Mouse (Mus musculus) embryonic facial prominence, embryonic 12.5 days (tissue): Measurements from ENCODE around the gene Rab17. TPM values are rescaled to one million over a fixed set of nuclear protein-coding genes. Genes with fewer than 3 reads are reported as not detected.

ENCODE experiments used
- ATAC-seq: fragments of 200-750 bp; cut with Nextera tagmentation; 2 replicates; pipeline ENCODE4 v1.8.0; 2017; ENCODE audit not compliant: insufficient number of reproducible peaks, insufficient read depth, low FRiP score, low TSS enrichment
- H3K27ac ChIP-seq: fragments of 300-500 bp; sonication (generic); 2 replicates; pipeline ENCODE4 v1.5.1; 2016; ENCODE audit warnings: mild to moderate bottlenecking
- H3K27me3 ChIP-seq: fragments of 300-500 bp; sonication (generic); 2 replicates; pipeline ENCODE4 v1.6.1; 2016; ENCODE audit warnings: mild to moderate bottlenecking, moderate library complexity
- H3K36me3 ChIP-seq: fragments of 300-500 bp; sonication (generic); 2 replicates; pipeline ENCODE4 v1.6.1; 2016; ENCODE audit warnings: mild to moderate bottlenecking
- H3K4me1 ChIP-seq: fragments of 300-500 bp; sonication (generic); 2 replicates; pipeline ENCODE4 v1.6.1; 2016
- H3K4me2 ChIP-seq: fragments of 300-500 bp; sonication (generic); replicated peaks from 2 replicates; pipeline ENCODE4 v1.6.1; 2016; ENCODE audit warnings: mild to moderate bottlenecking, moderate library complexity
- H3K4me3 ChIP-seq: fragments of 300-500 bp; sonication (generic); 2 replicates; pipeline ENCODE4 v1.5.1; 2016; ENCODE audit warnings: mild to moderate bottlenecking
- H3K9ac ChIP-seq: fragments of 300-500 bp; sonication (generic); 2 replicates; pipeline ENCODE4 v1.6.1; 2016; ENCODE audit warnings: mild to moderate bottlenecking, moderate library complexity
- H3K9me3 ChIP-seq: fragments of 300-500 bp; sonication (generic); 2 replicates; pipeline ENCODE4 v1.6.1; 2016; ENCODE audit warnings: mild to moderate bottlenecking, moderate library complexity
- WGBS: fragments of 180-500 bp; shearing (Covaris S2); methylation state at CpG from one replicate; pipeline ENCODE4 v1.1.7; 2016; 5-methylcytosine and 5-hydroxymethylcytosine counted together
- polyA plus RNA-seq: library from polyadenylated mRNA; unstranded; fragments of >200 nt; fragmentation: Nextera tagmentation; extraction: Ambion mirVana; gene quantifications from 2 replicates; pipeline ENCODE4 v1.2.1, GENCODE M21; 2016

Rab17 gene
- 0.74 and 1.5 TPM in 2 replicates for polyA plus RNA-seq

GRCm38 (mm10) chr1:90969347-90969784, at the start of gene Rab17:
Rab17 (minus strand) TSS chr1:90969661.
- Histone ChIP-seq H3K27ac (0 out of 2 replicates have a peak within 1 kb of the TSS, but pooled peaks have one; percentile 11), H3K4me1 (peaks cover 33% of the 10 kb centered on the region), H3K4me3 (no peak within 1 kb of the TSS), H3K9ac (no peak within 1 kb of the TSS), H3K4me2 (0 out of 2 replicates have a peak within 1 kb of the TSS, but pooled peaks have one; percentile 15), H3K9me3 (no peaks in the 10 kb centered on the region), H3K27me3 (no peaks in the 10 kb centered on the region), H3K36me3 (no peaks in the 10 kb centered on the region)
- ATAC-seq: no peak
- 19% methylated on average over 9 of the region's 9 CpGs for WGBS

GRCm38 (mm10) chr1:91017111-91017758, 47.8 kb upstream of the Rab17 start:
- Histone ChIP-seq H3K27ac (no peak overlapping the region), H3K36me3 (no peaks in the 10 kb centered on the region), H3K9ac (no peak overlapping the region)

GRCm38 (mm10) chr1:91015571-91015970, 46.1 kb upstream of the Rab17 start:
- Histone ChIP-seq H3K4me2 (no peak overlapping the region), H3K9ac (no peak overlapping the region), H3K27ac (no peak overlapping the region), H3K36me3 (no peaks in the 10 kb centered on the region), H3K4me1 (peaks cover 19% of the 10 kb centered on the region), H3K27me3 (no peaks in the 10 kb centered on the region; the same call in 1 of the 2 replicates), H3K4me3 (no peak overlapping the region), H3K9me3 (no peaks in the 10 kb centered on the region)
- 82% methylated on average over 7 of the region's 7 CpGs for WGBS
- no peak for ATAC-seq

More at GRCm38 (mm10) chr1:91017111-91017758, 47.8 kb upstream of the Rab17 start:
- Histone ChIP-seq H3K4me1 (peaks cover 16% of the 10 kb centered on the region), H3K4me2 (peak overlapping the region; percentile 18), H3K27me3 (no peaks in the 10 kb centered on the region), H3K4me3 (no peak overlapping the region), H3K9me3 (no peaks in the 10 kb centered on the region)
- 20% methylated on average over 20 of the region's 20 CpGs for WGBS
- peak; percentile 76 for ATAC-seq

GRCm38 (mm10) chr1:91013803-91014202, 44.3 kb upstream of the Rab17 start:
- Histone ChIP-seq H3K27me3 (no peaks in the 10 kb centered on the region; the same call in 1 of the 2 replicates), H3K9ac (no peak overlapping the region), H3K27ac (no peak overlapping the region), H3K9me3 (no peaks in the 10 kb centered on the region), H3K4me3 (no peak overlapping the region), H3K4me1 (peaks cover 19% of the 10 kb centered on the region), H3K4me2 (no peak overlapping the region), H3K36me3 (no peaks in the 10 kb centered on the region)
- no peak for ATAC-seq
- WGBS: 59% methylated on average over 3 of the region's 3 CpGs

- ATAC-seq: no peak
- Histone ChIP-seq H3K4me3 (no peak overlapping the region), H3K9me3 (no peaks in the 10 kb centered on the region), H3K36me3 (no peaks in the 10 kb centered on the region), H3K4me2 (no peak overlapping the region), H3K9ac (no peak overlapping the region), H3K27me3 (no peaks in the 10 kb centered on the region; the same call in 1 of the 2 replicates), H3K4me1 (peaks cover 13% of the 10 kb centered on the region), H3K27ac (no peak overlapping the region)
- WGBS: 85% methylated on average over 3 of the region's 3 CpGs
Measured at GRCm38 (mm10) chr1:91011336-91011735, 41.9 kb upstream of the Rab17 start.

GRCm38 (mm10) chr1:91010716-91011115, 41.3 kb upstream of the Rab17 start:
- no peaks in the 10 kb centered on the region; the same call in 1 of the 2 replicates for H3K27me3 ChIP-seq
- H3K9me3 ChIP-seq: no peaks in the 10 kb centered on the region
- peaks cover 13% of the 10 kb centered on the region for H3K4me1 ChIP-seq
- no peak overlapping the region for H3K4me3 ChIP-seq
- 90% methylated on average over 2 of the region's 2 CpGs for WGBS
- ATAC-seq: no peak
- no peaks in the 10 kb centered on the region for H3K36me3 ChIP-seq
- H3K9ac ChIP-seq: no peak overlapping the region
- H3K27ac ChIP-seq: no peak overlapping the region
- no peak overlapping the region for H3K4me2 ChIP-seq

GRCm38 (mm10) chr1:91010216-91010615, 40.8 kb upstream of the Rab17 start:
- WGBS: 85% methylated on average over 7 of the region's 7 CpGs

GRCm38 (mm10) chr1:91009266-91009665, 39.8 kb upstream of the Rab17 start:
- Histone ChIP-seq H3K4me3 (no peak overlapping the region), H3K9me3 (no peaks in the 10 kb centered on the region), H3K27me3 (no peaks in the 10 kb centered on the region; the same call in 1 of the 2 replicates), H3K4me1 (peaks cover 11% of the 10 kb centered on the region), H3K9ac (no peak overlapping the region), H3K27ac (no peak overlapping the region), H3K4me2 (no peak overlapping the region), H3K36me3 (no peaks in the 10 kb centered on the region)
- 88% methylated on average over 6 of the region's 6 CpGs for WGBS
- no peak for ATAC-seq

More at GRCm38 (mm10) chr1:91010216-91010615, 40.8 kb upstream of the Rab17 start:
- Histone ChIP-seq H3K36me3 (no peaks in the 10 kb centered on the region), H3K4me1 (peaks cover 13% of the 10 kb centered on the region), H3K9ac (no peak overlapping the region), H3K27ac (no peak overlapping the region), H3K4me2 (no peak overlapping the region), H3K9me3 (no peaks in the 10 kb centered on the region), H3K27me3 (no peaks in the 10 kb centered on the region; the same call in 1 of the 2 replicates), H3K4me3 (no peak overlapping the region)
- ATAC-seq: no peak

GRCm38 (mm10) chr1:91008746-91009145, 39.3 kb upstream of the Rab17 start:
- H3K9ac ChIP-seq: no peak overlapping the region
- peaks cover 6% of the 10 kb centered on the region for H3K4me1 ChIP-seq
- H3K27me3 ChIP-seq: no peaks in the 10 kb centered on the region; the same call in 1 of the 2 replicates
- no peaks in the 10 kb centered on the region for H3K36me3 ChIP-seq
- no peak overlapping the region for H3K27ac ChIP-seq
- no peak overlapping the region for H3K4me2 ChIP-seq
- ATAC-seq: no peak
- 89% methylated on average over 9 of the region's 9 CpGs for WGBS
- H3K9me3 ChIP-seq: no peaks in the 10 kb centered on the region
- H3K4me3 ChIP-seq: no peak overlapping the region

GRCm38 (mm10) chr1:91008147-91008682, 38.8 kb upstream of the Rab17 start:
- no peak overlapping the region for H3K9ac ChIP-seq
- H3K27ac ChIP-seq: no peak overlapping the region
- H3K4me3 ChIP-seq: no peak overlapping the region
- H3K4me2 ChIP-seq: no peak overlapping the region
- H3K9me3 ChIP-seq: no peaks in the 10 kb centered on the region
- 91% methylated on average over 14 of the region's 14 CpGs for WGBS
- no peak for ATAC-seq
- H3K27me3 ChIP-seq: no peaks in the 10 kb centered on the region; the same call in 1 of the 2 replicates
- H3K4me1 ChIP-seq: peaks cover 3% of the 10 kb centered on the region; the same call in 1 of the 2 replicates
- no peaks in the 10 kb centered on the region for H3K36me3 ChIP-seq

GRCm38 (mm10) chr1:91006708-91007107, 37.2 kb upstream of the Rab17 start:
- Histone ChIP-seq H3K4me1 (peaks cover 3% of the 10 kb centered on the region; the same call in 1 of the 2 replicates), H3K9me3 (no peaks in the 10 kb centered on the region), H3K9ac (no peak overlapping the region), H3K4me2 (no peak overlapping the region), H3K27ac (no peak overlapping the region), H3K36me3 (no peaks in the 10 kb centered on the region), H3K27me3 (no peaks in the 10 kb centered on the region; the same call in 1 of the 2 replicates), H3K4me3 (no peak overlapping the region)
- ATAC-seq: no peak
- 86% methylated on average over 9 of the region's 9 CpGs for WGBS

GRCm38 (mm10) chr1:91006037-91006436, 36.6 kb upstream of the Rab17 start:
- no peak overlapping the region for H3K4me3 ChIP-seq
- H3K27me3 ChIP-seq: no peaks in the 10 kb centered on the region
- H3K9me3 ChIP-seq: no peaks in the 10 kb centered on the region
- 87% methylated on average over 5 of the region's 5 CpGs for WGBS
- H3K9ac ChIP-seq: no peak overlapping the region
- H3K27ac ChIP-seq: no peak overlapping the region
- no peak overlapping the region for H3K4me2 ChIP-seq
- no peaks in the 10 kb centered on the region for H3K4me1 ChIP-seq
- no peak for ATAC-seq
- no peaks in the 10 kb centered on the region for H3K36me3 ChIP-seq
